Comparison of ENCODE assay signal across 8 mouse cellular contexts in the genomic region with DNA sequence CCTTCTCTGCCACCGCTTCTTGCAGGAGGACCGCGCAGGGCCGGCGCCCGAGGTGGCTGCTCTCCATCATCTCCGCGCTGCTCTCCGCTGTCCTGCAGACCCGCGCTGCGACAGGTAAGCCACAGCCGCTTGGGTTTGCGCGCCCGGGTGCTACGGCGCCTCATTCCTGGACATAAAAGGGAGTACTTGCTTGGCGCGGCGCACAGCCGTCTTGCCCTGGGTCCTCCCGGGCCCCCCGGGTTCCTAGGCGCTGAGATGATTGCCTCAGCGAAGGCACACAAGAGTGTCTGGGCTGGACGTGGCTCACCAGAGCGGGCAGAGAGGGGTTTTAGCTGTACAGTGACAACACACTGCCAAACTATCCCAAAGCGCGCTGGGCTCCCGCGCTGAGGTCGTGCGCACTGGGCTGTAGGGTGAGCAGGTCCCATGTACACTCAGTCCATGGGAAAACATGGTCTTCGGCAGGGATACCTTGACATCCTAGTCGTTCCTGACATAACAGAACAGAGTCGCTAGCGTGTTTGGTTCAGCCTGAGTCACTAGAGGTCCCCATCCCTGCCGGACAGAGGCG. TPM values are rescaled to one million over a fixed set of nuclear protein-coding genes. Genes with fewer than 3 reads are reported as not detected.
DNase-seq lines count a peak whose midpoint lies in the region; ATAC-seq and TF ChIP-seq lines count a peak whose summit lies in the region.

No protein-coding gene starts in this region.

- ATAC-seq in kidney, embryonic 15.5 days (replicated peaks; ENCODE audit: low FRiP score), result peak; percentile 12; the same call in 1 of the 2 replicates
- no peak for ATAC-seq in midbrain, embryonic 11.5 days (ENCODE audit: low FRiP score)

- H3K27me3 ChIP-seq in kidney, embryonic 15.5 days, result peaks cover 68% of the 10 kb centered on the region
- peaks cover 66% of the 10 kb centered on the region for H3K27me3 ChIP-seq in hindbrain, embryonic 10.5 days (ENCODE audit: insufficient read depth, poor library complexity, severe bottlenecking)
- H3K27me3 ChIP-seq in midbrain, embryonic 11.5 days (ENCODE audit: control insufficient read depth, insufficient read depth, low read length), result peaks cover 33% of the 10 kb centered on the region

- WGBS in kidney, embryonic 15.5 days, result 2% methylated on average over 40 of the region's 40 CpGs
- 3% methylated on average over 40 of the region's 40 CpGs for WGBS in hindbrain, embryonic 10.5 days
- WGBS in midbrain, embryonic 11.5 days, result 2% methylated on average over 40 of the region's 40 CpGs

- no peaks in the 10 kb centered on the region for H3K36me3 ChIP-seq in kidney, embryonic 15.5 days
- no peaks in the 10 kb centered on the region for H3K36me3 ChIP-seq in hindbrain, embryonic 10.5 days
- no peaks in the 10 kb centered on the region for H3K36me3 ChIP-seq in midbrain, embryonic 11.5 days (ENCODE audit: control insufficient read depth, insufficient read depth, low read length)

- peak overlapping the region; percentile 55 for H3K4me3 ChIP-seq in kidney, embryonic 15.5 days (replicated peaks)
- peak overlapping the region; percentile 38 for H3K4me3 ChIP-seq in cortical plate, adult 2 months (ENCODE audit: insufficient read depth, low read length)
- peak overlapping the region; percentile 60 for H3K4me3 ChIP-seq in hindbrain, embryonic 10.5 days
- H3K4me3 ChIP-seq in midbrain, embryonic 11.5 days (ENCODE audit: low read depth, low read length), result peak overlapping the region; percentile 44

- H3K4me1 ChIP-seq in kidney, embryonic 15.5 days, result peaks cover 32% of the 10 kb centered on the region
- no peaks in the 10 kb centered on the region for H3K4me1 ChIP-seq in cortical plate, adult 2 months (ENCODE audit: control insufficient read depth, insufficient read depth, low read length)
- H3K4me1 ChIP-seq in hindbrain, embryonic 10.5 days (replicated peaks), result peaks cover 15% of the 10 kb centered on the region
- H3K4me1 ChIP-seq in midbrain, embryonic 11.5 days (ENCODE audit: control insufficient read depth, insufficient read depth, low read length), result peaks cover 5% of the 10 kb centered on the region; the same call in 1 of the 2 replicates

- H3K4me2 ChIP-seq in kidney, embryonic 15.5 days, result peak overlapping the region; percentile 84
- peak overlapping the region; percentile 86 for H3K4me2 ChIP-seq in midbrain, embryonic 11.5 days

- no peak for TF ChIP-seq POLR2A in cortical plate, adult 2 months (IDR thresholded peaks at IDR 0.05; ENCODE audit: extremely low read depth, insufficient read depth, low read length)

- H3K27ac ChIP-seq in kidney, embryonic 15.5 days, result no peak overlapping the region
- H3K27ac ChIP-seq in cortical plate, adult 2 months (ENCODE audit: insufficient read depth, low read length), result no peak overlapping the region
- H3K27ac ChIP-seq in hindbrain, embryonic 10.5 days, result peak overlapping the region; percentile 74
- H3K27ac ChIP-seq in midbrain, embryonic 11.5 days (ENCODE audit: low read depth, low read length), result no peak overlapping the region

- no peak for DNase-seq in kidney, adult 8-10 months
- DNase-seq in hindbrain, embryonic 10.5 days (ENCODE audit: low spot score), result peak; percentile 37
- peak; percentile 89 for DNase-seq in midbrain, embryonic 11.5 days (ENCODE audit: low spot score, missing footprints)
- no peak for DNase-seq in spleen, adult 12 weeks (ENCODE audit: low spot score)
- DNase-seq in testis, postnatal 10 days (ENCODE audit: low spot score), result no peak
- no peak for DNase-seq in adrenal gland, adult 8-10 months

- peak overlapping the region; percentile 38 for H3K9ac ChIP-seq in kidney, embryonic 15.5 days
- peak overlapping the region; percentile 54 for H3K9ac ChIP-seq in midbrain, embryonic 11.5 days (ENCODE audit: low read length)

- no peaks in the 10 kb centered on the region for H3K9me3 ChIP-seq in kidney, embryonic 15.5 days (replicated peaks)
- H3K9me3 ChIP-seq in hindbrain, embryonic 10.5 days, result no peaks in the 10 kb centered on the region
- no peaks in the 10 kb centered on the region for H3K9me3 ChIP-seq in midbrain, embryonic 11.5 days (ENCODE audit: control insufficient read depth, low read length)

- TF ChIP-seq CTCF in cortical plate, adult 2 months (IDR thresholded peaks at IDR 0.05; ENCODE audit: extremely low read depth, insufficient read depth, low read length), result no peak

RNA-seq across cellular contexts. Expression of gene Col15a1, which starts 0.5 kb away (rescaled TPM):
- polyA plus RNA-seq in kidney, embryonic 15.5 days (2015; fragmentation: Nextera tagmentation; extraction: Ambion mirVana), result 21.9 and 24.0 TPM in 2 replicates
- polyA plus RNA-seq in cortical plate, adult 2 months (2012; rRNA removed), result 11.7 and 11.8 TPM in 2 replicates
- 4.7 and 6.4 TPM in 2 replicates for polyA plus RNA-seq in hindbrain, embryonic 10.5 days (2016; fragmentation: Nextera tagmentation; extraction: Ambion mirVana)
- polyA plus RNA-seq in midbrain, embryonic 11.5 days (2014; fragmentation: Nextera tagmentation; extraction: Ambion mirVana), result 2.9 TPM in 2 replicates
- 10 to 100 TPM in 3 of 4 experiments, 1 to 10 TPM in 1; 8.0 to 93.5 (median 30.0) TPM for total RNA-seq in adrenal gland, adult 8-10 months (2022)

Comparison
In these comparisons a context has a peak if more than half of its experiments do, and no peak if none do; other contexts are left out.
1. DNase-seq: peak in hindbrain, embryonic 10.5 days (single experiment) and midbrain, embryonic 11.5 days (single experiment); none in kidney, adult 8-10 months (0 of 2), spleen, adult 12 weeks (single experiment), testis, postnatal 10 days (single experiment) and adrenal gland, adult 8-10 months (single experiment).
2. Peak in every context shown above with its lines, with median percentiles within 50 percentile points of each other: H3K4me3 ChIP-seq.